Mouse (Mus musculus) ES-CJ7 (cell line): Measurements from ENCODE around the gene Arhgef17.
A peak's percentile ranks its signal among the peaks of the same experiment; 100 is the strongest.

ENCODE experiments used
- DNase-seq: peaks from one replicate; pipeline ENCODE4 v3.0.0; 2011; ENCODE audit warnings: low read depth, low spot score

Arhgef17 gene

GRCm38 (mm10) chr7:100931926-100932480 is at the start of gene Arhgef17:
Arhgef17 (minus strand) TSS chr7:100932107.
- peak; percentile 93 for DNase-seq

GRCm38 (mm10) chr7:100979175-100979574 is 47.3 kb upstream of the Arhgef17 start:
- no peak for DNase-seq

- no peak for DNase-seq
Observed at GRCm38 (mm10) chr7:100978171-100978570, 46.3 kb upstream of the Arhgef17 start.

- DNase-seq: peak; percentile 17
Observed at GRCm38 (mm10) chr7:100974135-100974903, 42.4 kb upstream of the Arhgef17 start, which contains the start of gene P2ry6. P2ry6 (minus strand) TSS chr7:100974649.

- DNase-seq: no peak
Observed at GRCm38 (mm10) chr7:100972875-100973274, 41.0 kb upstream of the Arhgef17 start.

- DNase-seq: no peak
Observed at GRCm38 (mm10) chr7:100968874-100969659, 37.2 kb upstream of the Arhgef17 start.

- DNase-seq: no peak
Observed at GRCm38 (mm10) chr7:100968376-100968775, 36.5 kb upstream of the Arhgef17 start.

- peak; percentile 25 for DNase-seq
Observed at GRCm38 (mm10) chr7:100967850-100968249, 35.9 kb upstream of the Arhgef17 start.

- DNase-seq: no peak
Observed at GRCm38 (mm10) chr7:100966014-100966413, 34.1 kb upstream of the Arhgef17 start.

GRCm38 (mm10) chr7:100965079-100965478 is 33.2 kb upstream of the Arhgef17 start:
- DNase-seq: peak; percentile 52

GRCm38 (mm10) chr7:100964242-100964641 is 32.3 kb upstream of the Arhgef17 start:
- DNase-seq: no peak

GRCm38 (mm10) chr7:100963381-100963780 is 31.5 kb upstream of the Arhgef17 start:
- DNase-seq: no peak

GRCm38 (mm10) chr7:100961146-100961545 is 29.2 kb upstream of the Arhgef17 start:
- DNase-seq: no peak

GRCm38 (mm10) chr7:100960462-100960861 is 28.6 kb upstream of the Arhgef17 start:
- DNase-seq: no peak

GRCm38 (mm10) chr7:100958426-100958825 is 26.5 kb upstream of the Arhgef17 start:
- peak; percentile 73 for DNase-seq

GRCm38 (mm10) chr7:100952686-100953085 is 20.8 kb upstream of the Arhgef17 start:
- no peak for DNase-seq

GRCm38 (mm10) chr7:100951903-100952302 is 20.0 kb upstream of the Arhgef17 start:
- no peak for DNase-seq

GRCm38 (mm10) chr7:100950481-100951010 is 18.6 kb upstream of the Arhgef17 start:
- DNase-seq: no peak

- DNase-seq: no peak
Observed at GRCm38 (mm10) chr7:100950031-100950430, 18.1 kb upstream of the Arhgef17 start.

- no peak for DNase-seq
Observed at GRCm38 (mm10) chr7:100944738-100945137, 12.8 kb upstream of the Arhgef17 start.

- no peak for DNase-seq
Observed at GRCm38 (mm10) chr7:100944306-100944705, 12.4 kb upstream of the Arhgef17 start.
